Mouse (Mus musculus): Measurements from ENCODE around the gene Dglucy.

Dglucy gene

DNA sequence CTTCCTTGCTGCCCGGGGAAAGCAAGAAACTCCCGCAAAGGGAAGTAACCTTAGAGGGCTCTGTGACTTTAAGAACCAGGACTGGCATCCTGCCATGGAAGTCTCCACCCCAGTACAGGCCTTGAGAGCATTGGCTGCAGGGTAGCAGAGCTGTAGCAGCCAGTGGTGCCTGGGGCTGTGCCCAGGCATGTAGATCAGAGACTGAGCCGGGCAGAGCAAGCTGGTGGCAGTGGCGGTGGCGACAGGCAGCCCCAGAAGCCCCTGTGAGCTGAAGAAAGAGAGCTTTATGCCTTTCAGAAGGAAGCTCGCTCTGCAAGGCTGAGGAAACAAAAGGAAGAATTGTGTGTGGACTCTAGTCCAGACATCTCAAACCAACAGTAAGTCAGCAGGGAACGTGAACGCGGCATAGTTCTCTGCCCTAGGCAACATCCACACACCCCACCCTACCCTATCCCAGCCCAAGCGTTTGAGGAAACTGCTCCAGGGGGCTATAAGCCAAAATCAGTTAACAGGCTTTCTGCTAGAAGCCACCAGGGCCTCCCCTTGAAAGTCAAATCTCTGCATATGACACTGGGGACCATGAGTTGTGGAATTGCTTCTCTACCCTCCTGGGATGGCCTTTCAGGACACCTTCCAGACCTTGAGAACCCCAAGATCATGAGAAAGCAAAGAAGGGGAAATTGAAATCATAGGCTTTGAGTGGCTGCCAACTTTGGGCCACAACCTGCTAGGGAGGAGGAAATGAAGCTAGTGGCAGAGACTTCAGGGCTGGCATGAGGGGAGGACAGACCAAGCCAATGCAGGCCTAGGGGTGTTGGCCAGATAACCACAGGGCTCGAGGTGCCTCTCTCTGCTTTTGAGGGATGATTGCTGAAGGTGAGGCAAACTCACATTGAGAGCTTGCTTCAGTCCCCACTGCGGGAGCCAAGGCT lies at the start of gene Dglucy:
Dglucy (plus strand) TSS at position 124 of the 932 bp plus-strand sequence.
- DNase-seq (ENCODE audit: low spot score in 2 of 2), result peak; percentile 70 to 80

DNA sequence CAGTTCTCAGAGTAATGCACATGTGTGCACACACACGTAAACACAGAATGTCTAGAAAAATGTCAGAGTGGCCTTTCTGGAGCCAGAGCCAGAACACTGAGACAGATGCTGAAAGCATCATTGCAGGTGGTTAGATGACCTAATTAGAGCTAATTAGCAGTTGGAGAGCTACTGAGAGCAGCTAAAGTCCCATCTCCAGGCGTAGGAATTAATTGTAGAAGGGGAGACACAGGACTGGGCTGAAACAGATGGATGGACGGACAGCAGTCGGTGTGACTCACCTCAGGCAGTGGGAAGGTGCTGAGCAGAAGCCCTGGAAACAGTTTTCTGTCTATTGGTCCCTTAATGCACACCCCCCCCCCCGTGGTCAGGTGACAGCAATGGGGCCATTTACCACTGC lies 43.7 kb upstream of the Dglucy start:
- no peak for DNase-seq (ENCODE audit: low spot score in 2 of 2)

DNA sequence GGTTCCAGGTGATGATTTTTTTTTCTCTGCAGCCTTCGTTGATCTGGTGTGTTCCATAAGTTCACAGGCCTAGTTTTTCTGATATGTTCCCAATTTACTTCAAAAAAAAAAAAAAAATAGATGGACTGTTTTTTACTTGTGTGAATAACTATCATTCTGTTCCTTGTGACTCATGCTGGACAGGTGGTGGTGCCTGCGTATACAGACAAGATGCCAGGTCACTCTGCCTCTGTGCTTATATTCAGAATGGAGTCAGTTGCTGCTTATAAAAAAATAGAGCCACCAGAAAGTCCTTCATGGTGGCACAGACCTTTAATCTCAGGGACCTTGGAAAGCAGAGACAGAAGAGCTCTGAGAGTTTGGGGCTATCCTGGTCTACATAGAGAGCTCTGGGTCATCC lies 43.3 kb upstream of the Dglucy start:
- DNase-seq (ENCODE audit: low spot score in 2 of 2), result no peak

DNA sequence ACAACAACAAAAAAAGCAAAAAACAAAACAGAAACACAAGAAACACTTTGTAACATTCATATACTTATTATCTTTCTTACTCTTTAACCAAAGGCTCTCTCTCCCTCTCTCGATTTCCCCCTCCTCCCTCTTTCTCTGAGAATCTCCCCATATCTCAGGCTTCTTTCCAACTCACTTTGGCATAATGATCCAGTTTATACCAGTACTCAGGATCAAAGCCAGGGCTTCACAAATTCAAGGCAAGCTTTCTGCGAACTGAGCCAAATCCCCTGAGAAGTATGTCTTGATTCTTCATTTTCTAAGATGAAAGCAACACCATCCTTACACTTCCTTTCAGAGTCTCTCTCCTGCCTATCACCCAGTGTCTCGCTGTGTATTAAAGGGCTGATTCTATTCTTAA lies 40.4 kb upstream of the Dglucy start:
- DNase-seq (ENCODE audit: low spot score in 2 of 2), result no peak

DNA sequence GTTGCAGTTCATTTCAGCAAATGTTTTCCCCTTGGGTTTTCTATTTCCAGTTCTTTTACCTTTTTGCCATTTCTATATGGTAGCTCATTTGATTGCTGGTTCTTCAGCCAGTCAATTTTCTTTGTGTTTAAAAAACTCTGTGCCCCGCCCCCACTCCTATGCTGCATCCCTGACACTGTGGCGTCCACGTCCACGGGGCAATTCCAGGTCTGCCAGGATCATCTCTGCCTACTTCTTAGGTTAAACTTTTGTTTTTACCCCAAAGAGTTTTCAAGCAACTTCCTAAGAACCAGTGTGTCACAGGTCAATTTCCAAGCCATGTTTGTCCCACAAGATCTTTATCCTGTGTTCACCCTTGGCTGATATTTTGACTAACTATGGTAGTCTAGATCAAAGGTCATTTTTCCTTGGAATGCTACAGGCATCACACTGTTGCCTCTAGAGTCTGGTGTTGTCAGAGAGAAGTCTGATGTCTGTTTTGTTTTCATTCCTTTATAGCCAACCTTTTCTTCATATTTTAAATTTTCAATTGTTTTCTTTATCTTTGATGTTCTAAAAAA lies 39.8 kb upstream of the Dglucy start:
- DNase-seq (ENCODE audit: low spot score in 2 of 2), result no peak

DNA sequence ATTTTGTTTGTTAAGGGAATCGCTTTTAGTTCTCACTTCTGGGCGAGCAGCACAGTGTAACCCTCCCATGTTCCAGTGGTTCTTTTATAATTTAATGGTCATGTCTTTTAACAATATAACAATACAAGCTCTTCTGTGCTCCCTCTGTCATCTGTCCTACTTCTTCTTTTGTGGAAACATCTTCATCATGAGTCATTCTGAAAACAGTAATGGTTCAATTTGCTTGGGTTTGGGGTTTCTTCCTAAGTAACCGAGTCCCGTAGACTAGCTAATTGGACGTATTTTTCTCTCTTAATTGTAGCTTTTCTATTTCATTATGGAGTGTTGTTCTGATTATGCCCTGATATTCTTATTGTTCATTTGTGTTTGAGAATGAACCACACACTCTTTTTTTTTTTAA lies 38.5 kb upstream of the Dglucy start:
- DNase-seq (ENCODE audit: low spot score in 2 of 2), result no peak

DNA sequence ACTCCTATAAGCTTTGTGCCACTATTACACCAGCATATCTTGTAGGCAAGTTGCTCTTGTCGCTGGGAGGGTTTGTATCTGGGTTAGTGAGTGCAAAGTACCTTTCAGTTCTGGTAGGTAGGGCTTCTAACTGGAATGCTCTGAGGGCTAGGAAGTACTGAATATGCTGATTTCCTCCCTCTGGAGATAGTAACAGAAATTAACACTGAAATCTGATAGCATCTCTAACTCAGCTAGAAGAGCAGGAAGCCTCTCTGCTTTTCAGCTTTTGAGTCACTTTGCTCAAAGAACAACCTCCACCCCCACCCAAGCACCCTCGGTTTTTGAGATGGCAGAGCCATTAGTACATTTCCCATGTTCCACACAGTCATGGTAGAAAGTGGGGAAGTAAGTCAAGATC lies 36.4 kb upstream of the Dglucy start:
- no peak for DNase-seq (ENCODE audit: low spot score in 2 of 2)

DNA sequence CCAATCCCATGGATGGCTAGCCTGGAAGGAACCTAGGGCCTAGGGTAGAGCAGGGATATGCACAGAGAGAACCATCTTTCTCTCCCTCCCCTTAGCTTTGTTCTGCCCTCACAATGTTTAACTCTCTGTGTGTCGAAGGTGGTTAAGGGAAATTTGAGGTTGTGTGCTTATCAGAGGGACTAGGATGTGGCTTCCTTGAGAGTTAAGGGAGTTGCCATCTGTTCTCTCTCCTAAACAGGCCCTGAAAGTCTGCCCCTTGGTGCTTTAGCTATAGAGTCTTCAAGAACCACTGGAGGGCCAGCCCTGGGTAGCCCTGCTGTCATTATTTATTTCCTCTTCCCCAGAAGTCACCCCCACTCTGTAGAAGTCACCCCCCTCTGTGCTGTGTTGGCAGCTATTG lies 25.9 kb upstream of the Dglucy start:
- DNase-seq (ENCODE audit: low spot score in 2 of 2), result no peak

DNA sequence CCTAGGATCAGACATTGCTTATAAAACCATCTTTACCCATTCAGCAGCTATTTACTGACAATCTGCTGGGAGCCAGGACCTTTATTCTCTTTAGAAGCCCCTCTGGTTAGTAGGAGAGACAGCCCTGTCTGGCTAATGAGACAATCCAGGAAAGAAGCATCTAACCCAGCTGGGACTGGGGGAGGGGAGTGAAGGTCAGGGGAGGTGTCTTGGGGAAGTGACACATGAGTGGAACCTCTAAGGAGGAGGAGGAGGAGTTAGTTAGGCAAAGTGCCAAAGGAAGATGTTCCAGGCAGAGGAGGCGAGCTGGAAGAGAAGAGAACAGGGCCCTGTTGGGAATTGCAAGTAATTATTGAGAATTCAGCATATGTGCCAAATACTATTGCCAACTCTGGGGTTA lies 25.1 kb upstream of the Dglucy start:
- DNase-seq (ENCODE audit: low spot score in 2 of 2), result no peak

DNA sequence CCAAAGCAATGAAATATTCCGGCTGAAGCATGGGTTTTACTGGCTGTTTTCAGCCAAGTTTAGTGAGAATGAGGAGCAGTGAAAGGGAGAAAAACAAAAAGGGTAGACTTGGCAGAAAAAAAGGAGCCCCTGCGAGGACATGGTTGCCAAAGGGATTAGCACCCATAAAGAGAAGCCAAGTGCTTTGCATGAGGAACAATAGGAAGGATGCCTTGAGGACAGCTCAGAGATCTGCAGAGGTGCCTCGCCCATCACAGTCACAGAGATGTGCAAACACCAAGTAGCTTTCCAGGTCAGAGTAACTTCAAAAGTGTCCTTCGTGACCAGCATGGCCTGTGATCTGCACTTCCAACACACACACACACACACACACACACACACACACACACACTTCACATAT lies 21.4 kb upstream of the Dglucy start:
- no peak for DNase-seq (ENCODE audit: low spot score in 2 of 2)

DNA sequence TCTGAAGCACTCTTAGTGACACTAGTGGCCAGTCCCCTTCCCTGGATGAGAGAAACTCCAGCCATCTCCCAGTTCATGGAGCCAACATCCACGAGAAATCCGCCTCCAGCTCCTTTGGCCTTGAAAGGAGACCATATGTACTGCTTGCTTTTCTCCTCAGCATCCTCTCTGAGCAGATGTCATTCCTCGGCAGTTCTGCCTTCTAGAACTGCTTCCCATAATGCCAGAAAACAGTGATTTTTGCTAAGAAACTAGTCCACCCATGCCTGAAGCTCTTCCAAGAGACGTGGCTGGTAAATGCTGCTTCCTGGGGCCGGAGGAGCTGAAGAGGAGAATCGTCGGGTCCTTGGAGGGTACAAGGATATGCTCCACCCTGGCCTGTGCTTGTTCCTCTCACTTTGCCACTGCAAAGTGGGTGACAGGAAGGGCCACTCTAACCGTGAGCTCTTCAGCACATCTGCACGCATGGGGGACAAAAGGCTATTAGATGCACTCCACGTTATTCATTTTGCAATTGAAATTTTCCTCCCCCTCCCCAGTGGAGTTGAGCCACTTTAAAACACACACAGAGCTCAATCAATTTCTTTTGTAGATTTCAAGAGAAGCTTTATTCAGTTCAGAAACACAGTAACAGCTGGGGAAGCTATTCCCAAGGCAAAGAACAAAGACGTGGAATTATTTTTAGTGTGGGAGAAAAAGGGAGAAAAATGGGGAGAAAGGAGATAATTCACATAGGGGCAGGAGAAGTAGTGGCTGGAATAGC lies 16.0 kb upstream of the Dglucy start:
- no peak for DNase-seq (ENCODE audit: low spot score in 2 of 2)

DNA sequence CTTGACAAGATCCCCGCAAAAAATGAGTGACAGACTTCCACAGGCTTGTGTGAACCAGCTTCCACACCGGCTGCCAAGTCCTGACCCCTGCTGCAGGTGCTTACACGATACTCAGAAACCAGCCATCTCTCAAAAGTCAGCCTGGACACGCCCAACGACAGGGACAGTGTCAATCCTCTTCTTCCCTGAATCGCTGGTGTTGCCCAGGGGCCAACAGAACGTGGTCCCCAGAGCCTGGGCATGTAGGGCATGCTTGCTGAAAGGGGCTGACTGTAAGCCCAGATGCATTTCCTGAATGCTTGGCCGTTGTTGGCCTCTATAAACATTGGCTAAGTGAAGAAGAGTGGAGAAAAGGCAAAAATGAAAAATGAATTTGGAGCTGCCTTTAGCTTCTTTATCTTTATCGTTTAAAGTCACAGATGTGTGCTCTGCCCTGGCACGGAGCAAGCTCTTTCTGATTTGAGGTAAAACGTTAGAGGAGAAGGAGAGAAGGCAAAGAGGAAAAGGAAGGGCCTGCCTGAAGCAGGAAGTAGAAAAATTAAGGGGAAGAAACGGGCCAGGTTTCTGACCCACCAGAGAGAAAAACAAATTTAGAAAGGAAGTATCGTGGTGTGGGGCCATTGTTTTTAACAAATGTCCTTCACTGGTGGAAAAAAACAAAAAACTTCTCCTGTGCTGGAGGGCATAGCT lies 14.4 kb upstream of the Dglucy start:
- peak in 1 of 2 experiments; percentile 15 for DNase-seq (ENCODE audit: low spot score in 2 of 2)

DNA sequence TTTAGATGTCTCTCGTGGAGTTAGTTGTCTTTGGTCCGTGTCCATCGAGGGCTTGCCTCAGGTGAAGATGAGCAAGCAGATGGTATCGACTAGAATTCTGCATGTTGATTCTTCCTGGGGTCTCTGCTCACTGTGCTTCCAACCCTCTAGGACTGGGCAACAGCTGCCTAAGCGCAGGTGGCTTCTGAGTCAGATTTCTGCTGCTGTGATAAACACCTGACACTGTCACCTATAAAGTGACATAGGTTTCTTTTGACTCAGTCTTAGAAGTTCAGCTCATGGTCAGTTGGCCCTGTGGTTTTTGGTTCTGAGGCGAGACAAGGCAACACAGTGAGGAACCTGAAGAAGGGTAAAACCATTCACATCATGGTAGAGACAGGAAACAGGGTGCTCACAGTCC lies 9.0 kb upstream of the Dglucy start:
- no peak for DNase-seq (ENCODE audit: low spot score in 2 of 2)

DNA sequence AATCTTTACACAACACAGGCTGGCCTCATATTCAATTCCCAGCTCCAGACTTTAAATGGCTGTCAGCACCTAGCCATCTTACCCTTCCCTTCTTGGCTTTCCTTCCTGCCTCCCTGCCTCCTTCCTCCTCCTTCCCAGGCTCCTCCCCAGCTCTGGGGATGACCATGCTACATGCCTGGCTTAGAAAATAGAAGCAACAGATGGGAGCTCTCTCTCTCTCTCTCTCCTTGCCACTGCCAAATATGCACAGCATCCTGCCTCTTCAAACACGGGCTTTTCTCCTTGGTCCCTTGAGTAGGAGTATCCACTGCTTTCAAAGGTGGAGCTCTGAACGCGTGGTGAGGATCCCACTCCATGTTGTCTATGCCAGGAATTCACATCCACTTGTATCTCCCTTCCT lies 8.1 kb upstream of the Dglucy start:
- no peak for DNase-seq (ENCODE audit: low spot score in 2 of 2)

DNA sequence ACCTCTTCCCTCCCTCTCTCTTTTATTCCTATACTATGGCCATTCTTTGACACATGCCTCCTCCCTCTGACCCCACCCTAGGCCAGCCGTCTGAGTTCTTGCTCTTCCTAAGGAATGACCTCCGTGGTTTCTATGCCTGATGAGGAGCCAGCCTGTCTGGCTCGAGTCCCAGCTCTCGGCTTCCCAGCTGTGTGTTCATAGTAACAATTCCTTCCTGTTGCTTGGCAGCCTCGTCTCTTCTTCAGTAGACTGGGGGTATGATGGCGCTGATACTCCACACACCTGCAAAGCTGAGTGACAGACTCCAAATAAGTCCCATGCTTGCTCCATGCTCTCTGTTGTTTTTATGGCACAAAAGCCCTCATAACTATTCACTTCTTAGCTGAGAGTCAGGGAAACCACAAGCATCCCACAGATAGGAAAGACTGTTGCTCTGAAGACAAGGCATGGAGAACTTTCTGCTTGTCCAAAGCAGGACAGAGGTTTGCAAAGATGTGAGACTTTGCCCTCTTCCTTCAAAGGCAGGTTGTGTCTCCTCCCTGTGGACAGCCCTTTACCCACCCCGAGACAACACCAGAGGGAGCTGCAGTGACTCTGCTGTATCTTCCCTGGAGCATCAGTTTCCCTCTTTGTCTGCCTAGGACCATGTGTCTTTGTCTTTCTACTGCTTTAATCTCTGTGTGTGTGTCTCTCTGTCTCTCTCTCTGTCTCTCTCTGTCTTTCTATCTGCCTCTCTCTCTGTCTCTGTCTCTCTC lies 6.5 kb upstream of the Dglucy start:
- DNase-seq (ENCODE audit: low spot score in 2 of 2), result no peak

DNA sequence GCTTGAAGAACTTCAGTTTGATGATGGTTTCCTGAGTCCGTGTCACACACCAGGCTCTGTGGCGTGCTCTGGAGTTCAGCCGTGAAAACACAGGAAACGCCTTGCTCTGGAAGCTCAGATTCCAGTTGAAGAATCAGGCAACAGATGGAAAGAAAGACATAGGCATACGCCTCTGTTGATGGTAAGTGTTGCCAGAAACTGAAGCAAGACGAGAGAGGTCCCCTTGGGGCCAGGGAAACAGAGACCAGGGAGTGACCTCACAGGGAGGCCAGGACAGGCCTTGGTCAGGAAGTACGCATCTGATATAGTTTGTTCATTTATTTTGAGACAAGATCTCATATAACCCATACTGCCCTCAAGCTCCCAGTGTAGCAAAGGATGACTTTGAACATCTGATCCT lies 4.1 kb upstream of the Dglucy start:
- DNase-seq (ENCODE audit: low spot score in 2 of 2), result no peak

DNA sequence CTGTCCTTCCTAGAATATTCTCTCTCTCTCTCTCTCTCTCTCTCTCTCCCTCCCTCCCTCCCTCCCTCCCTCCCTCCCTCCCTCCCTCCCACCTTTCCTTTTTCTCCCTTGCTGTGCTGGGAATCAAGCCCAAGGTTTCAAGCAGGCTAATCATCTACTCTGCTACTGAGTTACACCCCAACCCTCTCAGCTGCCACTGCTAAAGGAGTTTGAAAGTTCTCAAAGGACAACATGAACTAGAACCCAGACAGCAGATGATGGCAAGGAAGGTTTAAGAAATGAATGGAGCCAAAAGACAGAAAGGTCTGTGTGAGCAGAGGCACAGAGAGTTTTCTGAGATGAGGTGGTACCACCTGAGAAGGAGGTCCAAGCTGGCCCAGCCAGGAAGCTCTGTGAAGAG lies 3.6 kb upstream of the Dglucy start:
- no peak for DNase-seq (ENCODE audit: low spot score in 2 of 2)

DNA sequence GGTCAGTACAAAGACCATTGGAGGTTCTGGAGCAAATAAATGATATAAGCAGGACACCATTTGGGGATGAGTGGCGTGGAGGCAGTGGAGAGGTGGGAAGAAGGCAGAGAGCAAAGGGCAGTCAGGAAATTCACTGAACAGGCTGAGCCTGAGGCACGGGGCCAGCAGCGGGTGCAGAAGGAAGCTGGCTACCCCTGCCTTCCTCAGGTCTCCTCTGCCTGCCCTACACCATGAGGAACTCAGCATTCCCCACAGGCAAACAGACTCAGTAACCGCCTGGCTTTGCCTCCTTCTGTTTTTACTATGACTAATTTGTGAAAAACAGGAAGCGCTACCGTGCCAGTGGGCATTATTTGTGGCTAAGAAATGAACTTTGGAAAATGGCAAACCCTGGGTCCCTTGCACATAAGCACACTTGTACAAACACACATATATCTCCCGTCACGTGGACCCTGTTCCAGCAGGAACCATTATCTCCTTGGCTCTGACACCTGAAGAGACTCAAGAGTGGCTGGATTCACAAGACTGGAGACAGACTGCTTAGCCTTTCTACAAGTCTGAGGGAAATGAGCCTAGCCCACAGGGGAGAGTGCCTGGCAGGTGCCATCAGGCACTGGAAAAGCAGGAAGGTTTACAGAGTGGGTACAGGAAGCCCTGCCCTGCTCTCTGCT lies 2.8 kb upstream of the Dglucy start:
- peak in 1 of 2 experiments; percentile 57 for DNase-seq (ENCODE audit: low spot score in 2 of 2)

DNA sequence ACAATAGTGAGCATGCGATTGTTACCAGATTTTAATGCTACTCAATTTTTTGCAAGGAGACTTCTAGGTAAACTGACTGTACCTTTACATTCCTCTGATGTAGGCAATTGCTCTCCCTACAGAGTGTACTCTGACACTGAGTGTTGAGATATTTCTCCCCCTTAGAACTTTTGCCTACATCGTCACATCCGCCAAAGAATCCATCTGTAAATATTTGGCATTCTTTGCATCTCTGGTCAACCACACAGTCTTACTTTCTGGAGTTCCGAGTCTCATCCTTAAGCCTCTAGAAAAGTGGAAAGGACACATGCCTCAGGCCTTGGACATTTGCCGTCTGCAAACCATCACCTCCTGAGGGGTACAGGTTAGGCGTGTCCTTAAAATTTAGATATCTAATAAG lies 1.9 kb upstream of the Dglucy start:
- peak in 1 of 2 experiments; percentile 11 for DNase-seq (ENCODE audit: low spot score in 2 of 2)

DNA sequence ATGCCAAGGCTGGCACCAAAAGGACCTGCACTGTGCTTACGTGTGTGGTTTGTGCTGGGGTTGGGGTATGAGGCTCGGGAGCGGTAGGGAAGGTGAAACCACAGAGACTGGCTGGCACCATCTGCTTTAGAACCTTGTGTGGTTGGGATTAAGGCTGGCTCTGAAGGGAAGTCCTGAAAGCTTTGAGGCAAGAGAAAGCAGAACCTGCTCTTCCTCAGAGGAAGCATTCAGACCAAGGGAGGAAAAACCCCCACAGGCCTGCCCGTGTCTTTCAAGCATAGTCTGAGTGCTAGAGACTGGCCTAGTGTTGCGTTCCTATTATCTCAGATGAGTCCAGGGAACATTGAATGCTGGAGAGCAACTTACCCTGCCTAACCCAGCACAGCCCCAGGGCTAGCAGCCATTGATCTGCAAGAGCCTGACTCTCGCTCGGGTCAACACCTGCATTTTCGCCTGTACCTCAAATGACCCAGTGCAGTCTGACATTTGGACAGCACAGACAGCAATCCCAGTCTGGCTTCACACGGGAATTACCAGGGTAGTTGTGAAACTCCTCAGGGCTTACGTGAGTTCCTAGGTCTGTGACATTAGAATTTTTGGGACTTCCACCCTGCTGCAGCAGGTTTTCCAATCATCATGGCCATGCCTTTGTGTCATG lies 452 bp upstream of the Dglucy start:
- peak in 1 of 2 experiments; percentile 61 for DNase-seq (ENCODE audit: low spot score in 2 of 2)
